Mouse (Mus musculus) stomach, adult 2 months (tissue): ENCODE measurements around the gene Vmn1r11. TPM values are rescaled to one million over a fixed set of nuclear protein-coding genes. Genes with fewer than 3 reads are reported as not detected.

Experiments
- polyA plus RNA-seq: library from polyadenylated mRNA; depleted of rRNA; stranded (reverse); fragments of >200 nt; gene quantifications from 2 replicates; pipeline ENCODE4 v1.2.3, GENCODE M21; 2012; rRNA removed

The Vmn1r11 gene
- polyA plus RNA-seq: not detected in 2 replicates

GRCm38 (mm10) chr6:57133155-57133554, at the start of gene Vmn1r11:
Vmn1r11 (plus strand) TSS chr6:57133455.

GRCm38 (mm10) chr6:57109154-57109553, 24.1 kb upstream of the Vmn1r11 start, which contains the start of gene Vmn1r10:
Vmn1r10 (plus strand) TSS chr6:57109454.

GRCm38 (mm10) chr6:57156619-57157018, 23.4 kb downstream of the Vmn1r11 start, which contains the start of gene Vmn1r12:
Vmn1r12 (plus strand) TSS chr6:57156919.

Other genes with a start within 250 kb of the Vmn1r11 start
- gene Nt5c3, start 209.5 kb upstream of the Vmn1r11 start, polyA plus RNA-seq: 2.8 TPM in 2 replicates
- not detected in 2 replicates for gene Vmn1r4, start 209.4 kb upstream of the Vmn1r11 start, polyA plus RNA-seq
- gene Vmn1r5, start 163.2 kb upstream of the Vmn1r11 start, polyA plus RNA-seq: not detected in 2 replicates
- gene Vmn1r6, start 136.2 kb upstream of the Vmn1r11 start, polyA plus RNA-seq: not detected in 2 replicates
- not detected in 2 replicates for gene Vmn1r7, start 108.1 kb upstream of the Vmn1r11 start, polyA plus RNA-seq
- gene Vmn1r8, start 101.2 kb upstream of the Vmn1r11 start, polyA plus RNA-seq: not detected in 2 replicates
- not detected in 2 replicates for gene Vmn1r9, start 66.7 kb upstream of the Vmn1r11 start, polyA plus RNA-seq
- gene Vmn1r10, start 24.0 kb upstream of the Vmn1r11 start, polyA plus RNA-seq: not detected in 2 replicates
- gene Vmn1r12, start 23.5 kb downstream of the Vmn1r11 start, polyA plus RNA-seq: not detected in 2 replicates
- gene Vmn1r13, start 69.8 kb downstream of the Vmn1r11 start, polyA plus RNA-seq: not detected in 2 replicates
- gene Vmn1r14, start 98.2 kb downstream of the Vmn1r11 start, polyA plus RNA-seq: not detected in 2 replicates
- gene Vmn1r15, start 124.5 kb downstream of the Vmn1r11 start, polyA plus RNA-seq: not detected in 2 replicates
- not detected in 2 replicates for gene Vmn1r16, start 196.0 kb downstream of the Vmn1r11 start, polyA plus RNA-seq
- gene Vmn1r17, start 230.3 kb downstream of the Vmn1r11 start, polyA plus RNA-seq: not detected in 2 replicates